Mouse (Mus musculus) G1E (cell line): ENCODE measurements around the gene Ankfy1. TPM values are rescaled to one million over a fixed set of nuclear protein-coding genes. Genes with fewer than 3 reads are reported as not detected.
"Not testable (repeated sequence)": the region's sequence is repeated elsewhere in the genome, so short reads cannot be mapped to it uniquely, and the experiment has no call there.

Experiments
- ATAC-seq: 2 replicates; pipeline ENCODE4 v1.8.0; 2016; ENCODE audit warnings: mild to moderate bottlenecking; ENCODE audit not compliant: insufficient number of reproducible peaks, poor library complexity, low FRiP score, severe bottlenecking; ENCODE audit errors: extremely low read depth
- DNase-seq: peaks from one replicate; pipeline ENCODE4 v3.0.0; 2012; ENCODE audit warnings: low spot score
- H3K27me3 ChIP-seq: 2 replicates; pipeline ENCODE4 v1.6.1; 2012; ENCODE audit warnings: mild to moderate bottlenecking, low read length, inconsistent platforms; ENCODE audit not compliant: insufficient read depth
- H3K36me3 ChIP-seq: replicated peaks from 2 replicates; pipeline ENCODE3; 2012; ENCODE audit warnings: mild to moderate bottlenecking, inconsistent platforms
- H3K4me1 ChIP-seq: 2 replicates; pipeline ENCODE4 v1.6.1; 2012; ENCODE audit warnings: low read depth, low read length, inconsistent platforms, mixed read lengths; ENCODE audit not compliant: insufficient read depth
- H3K4me3 ChIP-seq: 2 replicates; pipeline ENCODE4 v1.5.1; 2012; ENCODE audit warnings: low read depth, mild to moderate bottlenecking, inconsistent platforms, low read length, moderate library complexity, mixed read lengths
- H3K9me3 ChIP-seq: replicated peaks from 2 replicates; pipeline ENCODE4 v1.6.1; 2012; ENCODE audit warnings: inconsistent platforms
- CTCF ChIP-seq: IDR thresholded peaks from 2 replicates; pipeline ENCODE4 v1.5.1; 2012; ENCODE audit warnings: low read depth, low read length, inconsistent platforms, mixed read lengths
- GATA1 ChIP-seq: IDR thresholded peaks from 2 replicates; pipeline ENCODE4 v1.6.1; 2012; ENCODE audit warnings: borderline replicate concordance, low read length, inconsistent platforms, mixed read lengths
- GATA2 ChIP-seq: IDR thresholded peaks from 2 replicates; pipeline ENCODE4 v1.6.1; 2012; ENCODE audit warnings: low read depth, low read length, inconsistent platforms, borderline replicate concordance
- POLR2AphosphoS5 ChIP-seq: IDR thresholded peaks from 2 replicates; pipeline ENCODE4 v1.6.1; 2012; ENCODE audit warnings: low read depth, low read length, inconsistent platforms; ENCODE audit not compliant: insufficient replicate concordance
- TAL1 ChIP-seq: conservative IDR thresholded peaks from 2 replicates; pipeline ENCODE4 v1.6.1; 2012; ENCODE audit warnings: low read depth, low read length, inconsistent platforms, mixed read lengths
- polyA plus RNA-seq: library from polyadenylated mRNA; stranded (reverse); fragments of >175 nt; gene quantifications from 2 replicates; pipeline ENCODE4 v1.2.3, GENCODE M21; 2012
- total RNA-seq, 2 experiments: library from RNA; stranded (forward) in 1 of 2; stranded (reverse) in 1 of 2; fragments of 200-1000 nt in 1 of 2; fragments of >200 nt in 1 of 2; fragmentation: Nextera tagmentation in 1 of 2; gene quantifications; 2 replicates each; pipeline ENCODE4 v1.2.3; 2014 to 2017

Gene Ankfy1
- total and polyA plus RNA-seq, 3 experiments = 26.5 to 80.8 (median 63.6) TPM

DNA sequence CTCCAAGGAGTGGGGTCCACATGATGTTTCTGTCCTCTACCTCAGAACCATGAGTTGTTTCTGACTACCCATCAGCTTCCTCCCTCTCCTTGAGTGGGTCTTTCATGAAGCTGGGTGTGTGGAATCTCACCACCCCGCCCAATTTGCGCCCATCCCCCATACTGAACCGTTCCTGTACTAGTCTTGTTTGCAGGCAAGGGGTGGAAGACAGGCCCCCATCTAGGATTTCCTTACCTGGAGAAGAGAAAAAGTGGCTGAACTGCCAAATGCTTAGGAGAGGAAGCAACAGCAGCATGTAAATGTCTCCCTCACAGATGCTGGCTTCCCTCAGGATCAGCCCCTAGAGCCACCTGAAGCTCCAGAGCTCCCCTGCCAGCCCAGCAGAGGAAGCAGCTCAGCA lies 80.5 kb downstream of the Ankfy1 start:
- no peaks in the 10 kb centered on the region for H3K9me3 ChIP-seq
- TF ChIP-seq GATA1 = no peak
- TF ChIP-seq POLR2AphosphoS5 = no peak
- no peak for TF ChIP-seq TAL1
- TF ChIP-seq CTCF = no peak
- no peak for DNase-seq
- no peaks in the 10 kb centered on the region; the same call in 1 of the 2 replicates for H3K27me3 ChIP-seq
- no peak overlapping the region for H3K4me3 ChIP-seq
- H3K36me3 ChIP-seq = peaks cover 46% of the 10 kb centered on the region
- no peak for ATAC-seq
- no peaks in the 10 kb centered on the region for H3K4me1 ChIP-seq

DNA sequence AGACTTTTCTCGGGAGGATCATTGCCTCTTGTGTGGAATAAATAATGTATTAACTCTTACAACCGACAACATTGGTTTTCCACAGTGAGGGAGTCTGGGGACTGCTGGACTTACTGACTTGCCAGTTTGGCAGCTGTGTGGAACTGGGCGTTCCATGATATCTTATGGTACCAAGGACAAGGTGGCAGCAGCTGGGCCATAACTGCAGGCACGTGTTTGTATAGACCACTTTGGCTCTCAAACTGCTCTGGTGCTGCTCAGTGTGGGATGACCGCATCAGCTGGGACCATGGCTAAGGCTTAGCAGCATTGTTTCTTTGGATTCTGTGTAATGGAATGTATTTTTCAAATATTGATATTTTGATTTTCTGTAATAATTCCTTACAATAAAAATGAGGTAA lies 81.0 kb downstream of the Ankfy1 start:
- peaks cover 46% of the 10 kb centered on the region for H3K36me3 ChIP-seq
- no peak overlapping the region for H3K4me3 ChIP-seq
- no peak for TF ChIP-seq GATA2
- TF ChIP-seq POLR2AphosphoS5 = no peak
- no peak for TF ChIP-seq TAL1
- no peak for TF ChIP-seq GATA1
- no peak for TF ChIP-seq CTCF
- ATAC-seq (no peak), DNase-seq (no peak)
- no peaks in the 10 kb centered on the region; the same call in 1 of the 2 replicates for H3K27me3 ChIP-seq
- no peaks in the 10 kb centered on the region for H3K4me1 ChIP-seq
- no peaks in the 10 kb centered on the region for H3K9me3 ChIP-seq

DNA sequence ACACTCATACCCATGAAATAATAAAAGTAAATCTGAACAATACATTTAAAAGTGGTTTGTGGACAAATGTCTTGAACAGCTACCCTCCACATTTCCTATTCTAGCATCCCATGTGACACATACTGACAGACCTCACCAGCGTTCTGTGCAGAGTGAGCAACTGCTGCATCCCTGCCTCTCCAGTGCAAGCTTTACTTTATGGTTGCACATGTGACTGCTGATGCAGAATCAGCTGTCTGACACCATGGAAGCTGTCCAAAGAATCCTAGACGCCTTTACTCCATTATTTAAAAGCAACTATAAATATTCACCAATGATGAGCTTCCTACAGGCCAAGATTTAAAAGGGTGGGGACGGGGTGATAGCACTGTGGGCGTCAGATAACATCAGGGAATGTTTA lies 81.7 kb downstream of the Ankfy1 start:
- Histone ChIP-seq H3K9me3 (no peaks in the 10 kb centered on the region), H3K27me3 (no peaks in the 10 kb centered on the region; the same call in 1 of the 2 replicates), H3K36me3 (peaks cover 44% of the 10 kb centered on the region)

DNA sequence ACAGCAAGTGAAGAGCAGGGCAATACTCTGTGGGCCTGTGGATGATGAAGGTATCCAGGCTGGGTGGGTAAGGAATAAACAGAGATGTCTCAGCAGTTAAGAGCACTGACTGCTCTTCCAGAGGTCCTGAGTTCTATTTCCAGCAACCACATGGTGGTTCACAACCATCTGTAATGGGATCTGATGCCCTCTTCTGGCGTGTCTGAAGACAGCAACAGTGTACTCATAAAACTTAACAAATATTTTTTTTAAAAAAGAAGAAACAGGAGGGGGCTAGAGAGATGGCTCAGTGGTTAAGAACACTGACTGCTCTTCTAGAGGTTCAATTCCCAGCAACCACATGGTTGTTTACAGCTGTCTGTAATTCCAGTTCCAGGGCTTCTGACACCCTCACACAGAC lies 82.8 kb downstream of the Ankfy1 start:
- not testable (repeated sequence) for DNase-seq

More for the DNA sequence above, 81.7 kb downstream of the Ankfy1 start:
- H3K4me1 ChIP-seq = no peaks in the 10 kb centered on the region
- ATAC-seq (no peak), DNase-seq (no peak)
- no peak for TF ChIP-seq CTCF
- TF ChIP-seq GATA2 = no peak
- no peak overlapping the region for H3K4me3 ChIP-seq

DNA sequence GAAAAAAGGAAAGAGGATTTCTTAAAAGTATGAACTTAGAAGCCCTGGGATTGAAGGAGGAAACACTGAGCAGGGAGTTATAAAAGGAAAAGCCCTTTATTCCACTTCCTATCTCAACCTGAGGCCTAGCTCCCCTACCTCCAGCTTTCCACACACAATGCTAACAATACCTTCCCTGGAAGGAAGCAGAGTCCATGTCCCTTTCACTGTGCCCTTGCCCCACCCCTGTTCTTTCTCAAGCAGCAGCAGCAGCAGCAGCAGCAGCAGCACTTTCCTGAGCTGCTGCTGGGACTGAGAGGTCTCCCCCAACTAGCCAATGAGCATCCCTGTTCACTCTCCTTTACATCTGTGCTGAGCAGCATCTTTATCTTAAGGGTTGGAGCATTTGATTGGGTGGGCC lies 89.2 kb downstream of the Ankfy1 start:
- no peak for ATAC-seq
- no peaks in the 10 kb centered on the region; the same call in 1 of the 2 replicates for H3K4me1 ChIP-seq
- no peak for DNase-seq

More for the DNA sequence above, 82.8 kb downstream of the Ankfy1 start:
- not testable (repeated sequence) for H3K4me1 ChIP-seq, H3K4me3 ChIP-seq, H3K27me3 ChIP-seq, ATAC-seq, H3K9me3 ChIP-seq
- peaks cover 37% of the 10 kb centered on the region for H3K36me3 ChIP-seq

DNA sequence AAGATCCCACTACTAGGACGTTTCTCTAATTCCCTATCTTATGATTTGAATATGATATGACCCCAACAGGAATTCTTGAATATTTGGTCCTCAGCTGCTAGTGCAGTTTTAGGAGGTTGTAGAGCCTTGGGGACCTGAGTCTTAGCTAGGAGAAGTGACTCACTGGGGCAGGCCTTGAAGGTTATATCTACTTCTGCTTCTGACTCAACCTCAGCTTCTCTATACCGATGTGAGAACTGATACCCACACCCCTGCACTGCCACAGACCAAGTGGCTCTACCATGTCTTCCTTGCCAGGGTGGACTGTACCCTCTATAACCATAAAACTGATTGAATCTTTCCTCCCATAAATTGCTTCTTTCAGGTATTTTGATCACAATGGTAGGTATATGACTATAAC lies 92.3 kb downstream of the Ankfy1 start:
- TF ChIP-seq GATA2 = no peak
- TF ChIP-seq GATA1 = no peak
- TF ChIP-seq CTCF = no peak
- no peak for TF ChIP-seq POLR2AphosphoS5
- TF ChIP-seq TAL1 = no peak
- Histone ChIP-seq H3K4me1 (no peaks in the 10 kb centered on the region; the same call in 1 of the 2 replicates), H3K27me3 (no peaks in the 10 kb centered on the region), H3K36me3 (no peaks in the 10 kb centered on the region), H3K4me3 (no peak overlapping the region), H3K9me3 (no peaks in the 10 kb centered on the region)
- ATAC-seq (no peak), DNase-seq (no peak)

More for the DNA sequence above, 89.2 kb downstream of the Ankfy1 start:
- TF ChIP-seq CTCF (no peak), GATA1 (no peak), POLR2AphosphoS5 (no peak), TAL1 (no peak)
- Histone ChIP-seq H3K27me3 (no peaks in the 10 kb centered on the region; the same call in 1 of the 2 replicates), H3K4me3 (no peak overlapping the region), H3K9me3 (no peaks in the 10 kb centered on the region), H3K36me3 (no peaks in the 10 kb centered on the region)

DNA sequence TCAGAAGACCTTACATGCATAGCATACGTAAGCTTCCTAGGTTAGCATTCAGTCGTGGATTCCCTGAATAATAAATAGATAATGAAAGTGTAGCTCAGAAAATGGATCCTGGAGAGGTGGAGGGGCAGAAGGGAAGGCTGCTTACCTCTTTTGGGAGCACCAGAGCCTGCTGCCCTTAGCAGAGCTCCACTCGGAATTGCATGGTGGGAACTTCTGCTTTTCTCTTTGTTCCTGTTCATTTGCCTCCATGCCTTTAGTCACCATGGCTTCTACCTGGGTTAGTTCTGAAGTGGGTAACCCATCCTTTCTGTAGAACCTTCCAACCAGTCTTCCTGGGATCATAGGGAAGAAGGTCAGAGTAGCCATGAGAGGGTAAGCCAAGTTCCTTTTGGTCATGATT lies 92.7 kb downstream of the Ankfy1 start:
- no peaks in the 10 kb centered on the region for H3K27me3 ChIP-seq
- DNase-seq (no peak), ATAC-seq (no peak)
- H3K9me3 ChIP-seq = no peaks in the 10 kb centered on the region
- H3K4me1 ChIP-seq = no peaks in the 10 kb centered on the region; the same call in 1 of the 2 replicates
- no peak overlapping the region for H3K4me3 ChIP-seq
- TF ChIP-seq GATA1 (no peak), CTCF (no peak), GATA2 (no peak), TAL1 (no peak), POLR2AphosphoS5 (no peak)
- H3K36me3 ChIP-seq = peaks cover under 1% of the 10 kb centered on the region
